Mouse (Mus musculus) retina, postnatal 1 day (tissue): ENCODE measurements around the gene Gltpd2.
"Not testable (repeated sequence)": the region's sequence is repeated elsewhere in the genome, so short reads cannot be mapped to it uniquely, and the experiment has no call there.

Source experiments
- DNase-seq: peaks from one replicate; pipeline ENCODE4 v3.0.0-alpha.2; 2012

Gene Gltpd2

GRCm38 (mm10) chr11:70520178-70520769 lies 1.3 kb downstream of the Gltpd2 start:
- peak; percentile 65 for DNase-seq

- peak; percentile 52 for DNase-seq
Observed at GRCm38 (mm10) chr11:70523306-70523989, 4.5 kb downstream of the Gltpd2 start.

GRCm38 (mm10) chr11:70524782-70525181 lies 5.8 kb downstream of the Gltpd2 start:
- DNase-seq: no peak

GRCm38 (mm10) chr11:70525184-70525678 lies 6.2 kb downstream of the Gltpd2 start, which contains the start of gene Psmb6:
TSS of gene Psmb6 (plus strand) at chr11:70525367.
- DNase-seq: peak; percentile 99

GRCm38 (mm10) chr11:70525726-70526125 lies 6.7 kb downstream of the Gltpd2 start:
- DNase-seq: no peak

GRCm38 (mm10) chr11:70526211-70526610 lies 7.2 kb downstream of the Gltpd2 start:
- DNase-seq: no peak

GRCm38 (mm10) chr11:70528610-70529009 lies 9.6 kb downstream of the Gltpd2 start:
- no peak for DNase-seq

GRCm38 (mm10) chr11:70531065-70531464 lies 12.1 kb downstream of the Gltpd2 start:
- not testable (repeated sequence) for DNase-seq

- no peak for DNase-seq
Observed at GRCm38 (mm10) chr11:70532839-70533238, 13.8 kb downstream of the Gltpd2 start, which contains the start of gene Gm40193. TSS of gene Gm40193 (minus strand) at chr11:70532939.

- no peak for DNase-seq
Observed at GRCm38 (mm10) chr11:70539423-70539822, 20.4 kb downstream of the Gltpd2 start.

GRCm38 (mm10) chr11:70539877-70540587 lies 21.0 kb downstream of the Gltpd2 start, which contains the start of gene Pld2:
TSS of gene Pld2 (plus strand) at chr11:70540064.
- peak; percentile 90 for DNase-seq

- no peak for DNase-seq
Observed at GRCm38 (mm10) chr11:70540928-70541327, 21.9 kb downstream of the Gltpd2 start.

- DNase-seq: no peak
Observed at GRCm38 (mm10) chr11:70541415-70541814, 22.4 kb downstream of the Gltpd2 start.

GRCm38 (mm10) chr11:70544496-70544895 lies 25.5 kb downstream of the Gltpd2 start:
- no peak for DNase-seq

- DNase-seq: no peak
Observed at GRCm38 (mm10) chr11:70551526-70551925, 32.5 kb downstream of the Gltpd2 start.

- no peak for DNase-seq
Observed at GRCm38 (mm10) chr11:70553940-70554339, 34.9 kb downstream of the Gltpd2 start.

- no peak for DNase-seq
Observed at GRCm38 (mm10) chr11:70557545-70557944, 38.5 kb downstream of the Gltpd2 start.

GRCm38 (mm10) chr11:70561937-70562286 lies 42.9 kb downstream of the Gltpd2 start:
- DNase-seq: no peak

GRCm38 (mm10) chr11:70562287-70562994 lies 43.4 kb downstream of the Gltpd2 start, which contains the start of gene Mink1:
TSS of gene Mink1 (plus strand) at chr11:70562881.
- DNase-seq: peak; percentile 95

GRCm38 (mm10) chr11:70562995-70563469 lies 44.0 kb downstream of the Gltpd2 start:
- DNase-seq: no peak

GRCm38 (mm10) chr11:70563470-70564275 lies 44.7 kb downstream of the Gltpd2 start:
- peak; percentile 49 for DNase-seq
